Mouse (Mus musculus) yolk sac, embryonic 10.5 days (tissue): Measurements from ENCODE around the gene Gpr137.

ENCODE experiments used
- DNase-seq: peaks from one replicate; pipeline ENCODE4 v3.0.0-alpha.2; 2017; ENCODE audit warnings: low spot score

Gpr137 gene

GRCm38 (mm10) chr19:6941372-6942248 lies 670 bp downstream of the Gpr137 start, which contains the start of gene Bad:
TSS of gene Bad (plus strand) at chr19:6941861.
- DNase-seq: peak; percentile 93

- DNase-seq: peak; percentile 32
These were observed 1.6 kb downstream of the Gpr137 start for GRCm38 (mm10) chr19:6940396-6941351.

GRCm38 (mm10) chr19:6939106-6940002 lies 2.9 kb downstream of the Gpr137 start:
- DNase-seq: no peak

- DNase-seq: no peak
These were observed 4.5 kb downstream of the Gpr137 start for GRCm38 (mm10) chr19:6937541-6938465.

GRCm38 (mm10) chr19:6936299-6936698 lies 6.0 kb downstream of the Gpr137 start:
- DNase-seq: no peak

GRCm38 (mm10) chr19:6934195-6934977 lies 7.9 kb downstream of the Gpr137 start, which contains the start of gene Kcnk4:
TSS of gene Kcnk4 (minus strand) at chr19:6934515.
- no peak for DNase-seq

GRCm38 (mm10) chr19:6933436-6934194 lies 8.7 kb downstream of the Gpr137 start:
- no peak for DNase-seq

GRCm38 (mm10) chr19:6933102-6933435 lies 9.2 kb downstream of the Gpr137 start:
- DNase-seq: no peak

- DNase-seq: no peak
These were observed 10.3 kb downstream of the Gpr137 start for GRCm38 (mm10) chr19:6932018-6932417.

GRCm38 (mm10) chr19:6931002-6931401 lies 11.3 kb downstream of the Gpr137 start:
- no peak for DNase-seq

GRCm38 (mm10) chr19:6928080-6928479 lies 14.2 kb downstream of the Gpr137 start:
- no peak for DNase-seq

- DNase-seq: no peak
These were observed 15.6 kb downstream of the Gpr137 start for GRCm38 (mm10) chr19:6926559-6927255.

- no peak for DNase-seq
These were observed 16.5 kb downstream of the Gpr137 start for GRCm38 (mm10) chr19:6925611-6926329.

- DNase-seq: no peak
These were observed 17.0 kb downstream of the Gpr137 start, which contains the start of gene Catsperz for GRCm38 (mm10) chr19:6925307-6925573. TSS of gene Catsperz (minus strand) at chr19:6925380.

- peak; percentile 64 for DNase-seq
These were observed 17.6 kb downstream of the Gpr137 start for GRCm38 (mm10) chr19:6924461-6925306.

GRCm38 (mm10) chr19:6922901-6923735 lies 19.2 kb downstream of the Gpr137 start:
- no peak for DNase-seq
